Mouse (Mus musculus) hindbrain, embryonic 12.5 days (tissue): ENCODE measurements at regions not wholly inside any gene's neighbourhood (a gene's known extent, or its start where the extent isn't known, plus 50 kb on each side); places are given as distances from the start of the nearest gene placed in this dataset.

Experiments used
- ATAC-seq: fragments of 200-750 bp; cut with Nextera tagmentation; 2 replicates; pipeline ENCODE4 v1.8.0; 2017; ENCODE audit warnings: moderate TSS enrichment; ENCODE audit not compliant: low FRiP score
- H3K27ac ChIP-seq: fragments of 300-500 bp; sonication (generic); 2 replicates; pipeline ENCODE4 v1.5.1; 2016; ENCODE audit warnings: mild to moderate bottlenecking
- H3K27me3 ChIP-seq: fragments of 300-500 bp; sonication (generic); 2 replicates; pipeline ENCODE4 v1.6.1; 2016; ENCODE audit warnings: mild to moderate bottlenecking
- H3K36me3 ChIP-seq: fragments of 300-500 bp; sonication (generic); 2 replicates; pipeline ENCODE4 v1.6.1; 2016; ENCODE audit warnings: mild to moderate bottlenecking
- H3K4me1 ChIP-seq: fragments of 300-500 bp; sonication (generic); 2 replicates; pipeline ENCODE4 v1.6.1; 2016
- H3K4me2 ChIP-seq: fragments of 300-500 bp; sonication (generic); replicated peaks from 2 replicates; pipeline ENCODE4 v1.6.1; 2016; ENCODE audit warnings: mild to moderate bottlenecking
- H3K4me3 ChIP-seq: fragments of 300-500 bp; sonication (generic); 2 replicates; pipeline ENCODE4 v1.5.1; 2016; ENCODE audit warnings: mild to moderate bottlenecking
- H3K9ac ChIP-seq: fragments of 300-500 bp; sonication (generic); 2 replicates; pipeline ENCODE4 v1.6.1; 2016; ENCODE audit warnings: mild to moderate bottlenecking, moderate library complexity
- H3K9me3 ChIP-seq: fragments of 300-500 bp; sonication (generic); replicated peaks from 2 replicates; pipeline ENCODE4 v1.6.1; 2016; ENCODE audit warnings: mild to moderate bottlenecking
- WGBS: fragments of 180-500 bp; shearing (Covaris S2); methylation state at CpG from one replicate; pipeline ENCODE4 v1.1.7; 2016; 5-methylcytosine and 5-hydroxymethylcytosine counted together

- no peak overlapping the region for H3K4me2 ChIP-seq
- H3K9me3 ChIP-seq: no peaks in the 10 kb centered on the region
- no peaks in the 10 kb centered on the region for H3K4me1 ChIP-seq
- H3K36me3 ChIP-seq: no peaks in the 10 kb centered on the region
- 90% methylated on average over 7 of the region's 7 CpGs for WGBS
- ATAC-seq: no peak
- H3K4me3 ChIP-seq: no peak overlapping the region
- H3K27ac ChIP-seq: no peak overlapping the region
- H3K27me3 ChIP-seq: no peaks in the 10 kb centered on the region
- H3K9ac ChIP-seq: no peak overlapping the region
These were observed 114.3 kb downstream of the Spata18 start for GRCm38 (mm10) chr5:73765466-73765865.

DNA sequence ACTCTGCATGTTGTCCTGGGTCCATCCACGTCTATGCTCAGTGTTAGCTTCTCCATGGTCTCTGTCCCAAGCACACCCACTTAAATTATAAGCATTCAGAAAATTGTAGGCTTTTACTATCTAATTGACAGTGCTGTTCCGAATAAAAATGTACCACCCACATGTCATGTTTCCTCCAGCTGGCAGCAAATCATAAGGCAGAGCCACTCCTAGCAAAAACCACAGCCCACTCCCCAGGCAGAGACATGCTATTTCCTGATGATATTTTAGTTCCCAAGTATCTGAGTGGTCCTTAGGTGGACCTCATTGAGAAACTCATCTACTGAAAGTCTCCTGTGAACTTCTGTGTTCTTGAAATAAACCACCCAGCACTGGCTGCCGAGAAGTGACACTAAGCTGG lies 117.1 kb downstream of the Spata18 start:
- Histone ChIP-seq H3K9ac (no peak overlapping the region), H3K9me3 (peaks cover 10% of the 10 kb centered on the region), H3K4me1 (no peaks in the 10 kb centered on the region), H3K36me3 (no peaks in the 10 kb centered on the region), H3K27ac (no peak overlapping the region), H3K4me3 (no peak overlapping the region), H3K27me3 (no peaks in the 10 kb centered on the region), H3K4me2 (no peak overlapping the region)
- ATAC-seq: no peak
- WGBS: 75% methylated on average over 3 of the region's 3 CpGs

GRCm38 (mm10) chr5:73775775-73776548 lies 124.8 kb downstream of the Spata18 start:
- H3K36me3 ChIP-seq: no peaks in the 10 kb centered on the region
- H3K4me1 ChIP-seq: no peaks in the 10 kb centered on the region
- no peak overlapping the region for H3K4me3 ChIP-seq
- 74% methylated on average over 7 of the region's 7 CpGs for WGBS
- H3K4me2 ChIP-seq: no peak overlapping the region
- H3K9me3 ChIP-seq: peaks cover 13% of the 10 kb centered on the region
- no peak overlapping the region for H3K27ac ChIP-seq
- H3K9ac ChIP-seq: no peak overlapping the region
- no peaks in the 10 kb centered on the region for H3K27me3 ChIP-seq
- ATAC-seq: no peak

DNA sequence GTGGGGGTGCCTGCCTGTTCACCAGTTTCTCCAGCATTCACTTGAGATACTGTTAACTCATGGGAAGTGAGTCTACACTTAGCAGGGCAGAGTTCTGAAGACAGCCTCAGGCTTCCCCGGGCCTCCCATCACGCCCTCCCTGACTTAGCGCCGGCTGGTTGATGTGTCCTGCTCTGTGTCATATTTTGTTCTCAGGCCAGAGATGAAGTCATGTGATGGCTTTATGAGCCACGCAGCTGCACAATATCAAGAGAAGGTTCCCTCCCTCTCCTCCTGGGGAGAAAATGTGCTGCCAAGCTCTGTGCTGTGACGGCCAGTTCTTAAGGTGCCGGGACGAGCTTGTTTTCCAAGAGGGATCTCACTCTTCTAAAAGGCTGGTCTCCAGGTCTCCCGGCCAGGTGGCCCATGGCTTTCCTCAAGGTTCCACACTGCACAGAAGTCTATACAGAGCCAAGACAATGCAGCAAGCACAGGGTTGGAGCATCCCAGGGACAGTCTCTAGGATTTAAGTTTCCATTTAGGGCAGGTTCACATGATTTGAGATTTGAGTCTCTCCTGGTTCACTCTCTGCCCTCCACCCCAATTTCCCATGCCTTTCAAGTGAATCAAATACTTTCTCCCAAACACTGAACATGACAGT lies 126.2 kb downstream of the Spata18 start:
- H3K4me3 ChIP-seq: no peak overlapping the region
- WGBS: 87% methylated on average over 9 of the region's 9 CpGs
- H3K4me2 ChIP-seq: no peak overlapping the region
- H3K9ac ChIP-seq: no peak overlapping the region
- H3K27ac ChIP-seq: no peak overlapping the region
- no peak for ATAC-seq
- H3K9me3 ChIP-seq: peaks cover 10% of the 10 kb centered on the region
- no peaks in the 10 kb centered on the region for H3K27me3 ChIP-seq
- H3K36me3 ChIP-seq: no peaks in the 10 kb centered on the region
- H3K4me1 ChIP-seq: peaks cover 2% of the 10 kb centered on the region; the same call in 1 of the 2 replicates

DNA sequence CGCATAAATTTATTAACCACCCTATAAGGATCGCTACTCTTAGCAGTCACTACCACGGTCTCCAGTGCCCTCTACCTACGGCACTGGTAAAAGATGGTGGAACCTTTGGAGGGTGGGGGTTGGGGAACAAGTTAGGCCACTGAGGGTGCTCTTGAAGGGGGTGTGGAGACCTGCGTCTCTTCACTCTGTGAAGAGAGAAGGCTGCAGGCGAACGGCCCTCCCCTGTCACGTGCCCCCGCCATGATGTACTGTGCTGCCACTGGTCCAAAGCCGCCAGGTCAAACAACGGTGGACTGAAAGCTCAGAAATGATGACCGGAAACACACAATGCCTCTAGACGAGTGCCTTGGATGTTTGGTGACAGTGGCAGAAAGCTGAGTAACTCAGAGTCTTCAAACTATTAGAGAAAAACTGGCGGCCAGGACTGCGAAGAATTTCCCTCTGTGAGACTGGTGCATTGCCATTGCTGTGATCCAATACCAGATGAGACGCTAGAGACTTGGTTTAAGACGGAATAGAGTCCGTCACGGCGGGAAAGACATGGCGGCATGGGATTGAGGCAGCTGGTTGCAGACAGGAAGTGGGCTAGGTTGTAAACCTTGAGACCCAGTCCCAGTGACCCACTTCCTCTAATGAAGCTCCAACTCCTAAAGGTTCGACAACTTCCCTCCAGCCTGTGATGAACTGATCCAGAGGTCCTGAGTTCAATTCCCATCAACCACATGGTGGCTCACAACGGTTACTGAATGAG lies 130.2 kb downstream of the Spata18 start:
- H3K4me1 ChIP-seq: peaks cover 6% of the 10 kb centered on the region
- H3K27me3 ChIP-seq: no peaks in the 10 kb centered on the region
- no peak for ATAC-seq
- H3K36me3 ChIP-seq: no peaks in the 10 kb centered on the region
- no peak overlapping the region for H3K9ac ChIP-seq
- 93% methylated on average over 23 of the region's 23 CpGs for WGBS
- no peak overlapping the region for H3K4me3 ChIP-seq
- no peak overlapping the region for H3K27ac ChIP-seq
- H3K4me2 ChIP-seq: no peak overlapping the region
- no peaks in the 10 kb centered on the region for H3K9me3 ChIP-seq

DNA sequence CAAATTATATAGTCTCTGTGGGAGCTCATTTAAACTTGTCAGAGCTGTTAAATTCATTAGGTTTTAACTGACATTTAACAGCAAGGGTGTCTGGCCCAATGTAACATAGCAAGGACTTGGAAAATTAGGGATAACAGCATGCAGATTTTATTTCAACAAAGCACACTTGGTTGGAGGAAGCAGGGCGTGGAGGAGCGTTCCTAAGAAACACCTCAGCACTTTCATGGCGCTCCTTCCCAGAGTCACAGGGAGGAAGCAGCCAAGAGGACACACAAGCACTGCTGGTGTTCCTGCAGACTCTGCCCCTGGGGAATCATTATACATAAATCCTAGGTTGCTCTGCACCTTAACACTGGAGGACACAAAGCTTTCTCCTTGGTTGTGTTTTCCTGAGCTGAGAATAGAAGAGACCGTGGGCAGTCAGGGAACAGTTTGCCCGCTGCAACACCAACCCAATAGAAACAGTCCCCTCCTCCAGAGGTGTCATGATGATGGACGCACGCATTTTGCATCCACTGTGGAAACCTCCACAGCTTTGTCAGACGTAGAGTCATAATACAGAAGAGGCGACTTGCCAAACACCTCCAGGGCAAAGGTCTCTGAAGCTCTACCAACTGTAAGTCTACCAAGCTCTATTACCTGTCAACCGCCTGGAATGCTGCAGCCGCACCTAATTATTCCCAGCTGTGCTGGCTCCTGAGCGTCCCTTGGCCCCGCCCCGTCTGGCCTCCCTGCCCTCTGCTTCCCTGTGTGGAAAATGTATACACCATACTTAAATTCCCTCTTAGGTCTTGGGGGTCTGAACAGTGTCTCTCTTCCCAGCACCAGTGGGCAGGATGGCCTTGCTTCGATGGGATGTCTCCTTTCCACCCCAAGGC lies 131.3 kb downstream of the Spata18 start:
- Histone ChIP-seq H3K36me3 (no peaks in the 10 kb centered on the region), H3K9ac (no peak overlapping the region), H3K4me1 (peaks cover 6% of the 10 kb centered on the region), H3K27ac (peak overlapping the region; percentile 31; the same call in 1 of the 2 replicates), H3K4me2 (no peak overlapping the region), H3K4me3 (no peak overlapping the region), H3K9me3 (no peaks in the 10 kb centered on the region), H3K27me3 (no peaks in the 10 kb centered on the region)
- ATAC-seq: no peak
- 48% methylated on average over 15 of the region's 15 CpGs for WGBS

GRCm38 (mm10) chr5:73787275-73787674 lies 136.1 kb downstream of the Spata18 start:
- peaks cover 5% of the 10 kb centered on the region for H3K4me1 ChIP-seq
- no peak for ATAC-seq

GRCm38 (mm10) chr5:73792216-73792615 lies 141.0 kb downstream of the Spata18 start:
- Histone ChIP-seq H3K9ac (no peak overlapping the region), H3K4me1 (no peaks in the 10 kb centered on the region), H3K9me3 (no peaks in the 10 kb centered on the region)

More at GRCm38 (mm10) chr5:73787275-73787674, 136.1 kb downstream of the Spata18 start:
- Histone ChIP-seq H3K4me2 (no peak overlapping the region), H3K27me3 (no peaks in the 10 kb centered on the region), H3K4me3 (no peak overlapping the region), H3K9ac (no peak overlapping the region), H3K27ac (no peak overlapping the region; the same call in 1 of the 2 replicates), H3K9me3 (no peaks in the 10 kb centered on the region), H3K36me3 (no peaks in the 10 kb centered on the region)
- 58% methylated on average over 5 of the region's 5 CpGs for WGBS

GRCm38 (mm10) chr5:73796201-73796600 lies 145.0 kb downstream of the Spata18 start:
- no peaks in the 10 kb centered on the region for H3K36me3 ChIP-seq
- no peak overlapping the region for H3K4me2 ChIP-seq
- no peak overlapping the region for H3K4me3 ChIP-seq
- WGBS: 54% methylated on average over 2 of the region's 2 CpGs
- no peaks in the 10 kb centered on the region for H3K9me3 ChIP-seq
- no peak for ATAC-seq
- H3K27ac ChIP-seq: no peak overlapping the region
- no peak overlapping the region for H3K9ac ChIP-seq
- H3K4me1 ChIP-seq: no peaks in the 10 kb centered on the region
- no peaks in the 10 kb centered on the region for H3K27me3 ChIP-seq

More at GRCm38 (mm10) chr5:73792216-73792615, 141.0 kb downstream of the Spata18 start:
- Histone ChIP-seq H3K4me3 (no peak overlapping the region), H3K27ac (no peak overlapping the region), H3K27me3 (no peaks in the 10 kb centered on the region), H3K4me2 (no peak overlapping the region), H3K36me3 (no peaks in the 10 kb centered on the region)
- no peak for ATAC-seq
- 70% methylated on average over 3 of the region's 3 CpGs for WGBS

DNA sequence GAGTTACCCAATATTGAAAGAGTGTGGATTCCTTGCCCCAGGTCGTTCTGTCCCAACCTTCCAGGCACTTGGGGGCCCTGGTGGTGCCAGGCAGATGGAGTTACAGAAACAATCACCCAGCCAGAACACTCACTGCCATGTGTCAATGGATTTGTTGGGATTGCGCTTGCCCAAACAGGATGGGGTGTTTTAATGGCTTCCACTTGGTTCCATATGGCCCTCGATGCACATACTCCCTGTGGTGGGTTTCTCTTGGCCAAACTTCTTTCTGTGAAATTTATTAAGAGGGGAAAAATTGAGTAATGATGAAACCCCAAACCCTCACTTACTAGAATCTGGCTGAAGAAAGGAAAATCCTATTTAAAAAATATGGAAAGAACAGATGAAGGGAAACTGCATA lies 146.8 kb downstream of the Spata18 start:
- Histone ChIP-seq H3K9ac (no peak overlapping the region), H3K27me3 (no peaks in the 10 kb centered on the region), H3K9me3 (no peaks in the 10 kb centered on the region), H3K4me2 (no peak overlapping the region), H3K36me3 (no peaks in the 10 kb centered on the region), H3K27ac (no peak overlapping the region), H3K4me3 (no peak overlapping the region), H3K4me1 (no peaks in the 10 kb centered on the region)
- ATAC-seq: no peak
- WGBS: 75% methylated on average over 3 of the region's 3 CpGs

GRCm38 (mm10) chr5:73803431-73803830 lies 152.3 kb downstream of the Spata18 start:
- Histone ChIP-seq H3K27me3 (no peaks in the 10 kb centered on the region), H3K9me3 (no peaks in the 10 kb centered on the region), H3K4me3 (no peak overlapping the region), H3K4me1 (no peaks in the 10 kb centered on the region), H3K36me3 (no peaks in the 10 kb centered on the region), H3K27ac (no peak overlapping the region), H3K4me2 (no peak overlapping the region), H3K9ac (no peak overlapping the region)
- no peak for ATAC-seq
- WGBS: 94% methylated on average over 1 of the region's 1 CpGs
